7 mouse cellular contexts compared by ENCODE assay signal in the genomic region with DNA sequence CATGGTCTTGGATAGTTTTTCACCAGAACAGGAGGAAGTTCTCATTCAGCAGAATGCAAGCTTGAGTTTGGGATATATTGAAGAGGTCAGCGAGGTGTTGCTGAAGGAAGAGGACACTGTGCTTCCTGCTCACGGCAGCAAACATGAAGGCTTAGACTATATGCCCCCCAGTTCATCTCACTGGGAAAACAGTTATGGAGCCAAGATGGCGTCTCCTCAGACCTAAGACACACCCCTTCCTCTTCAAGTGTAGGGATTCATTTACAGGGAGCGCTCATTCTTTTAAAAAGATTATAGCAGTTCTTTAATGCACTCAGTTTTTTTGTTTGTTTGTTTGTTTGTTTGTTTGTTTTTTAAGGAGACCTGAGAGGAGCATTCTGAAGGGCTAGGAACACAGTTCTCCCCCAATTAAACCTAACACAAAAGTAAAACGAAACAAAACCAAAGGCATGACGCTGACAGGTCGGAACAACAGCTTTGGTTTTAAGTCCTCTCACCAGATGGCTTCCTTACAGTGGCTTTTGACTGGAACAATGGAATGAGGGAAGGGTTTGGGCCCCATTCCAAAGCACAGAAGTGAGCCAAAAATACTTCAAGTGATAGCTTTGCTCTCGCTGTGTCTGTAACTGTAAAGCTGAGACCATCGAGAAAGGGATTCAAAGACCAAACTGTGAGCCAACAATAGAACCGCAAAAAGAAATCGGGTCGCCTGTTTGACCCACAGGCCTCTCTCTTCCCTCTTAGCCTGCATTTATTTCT.
DNase-seq lines count a peak whose midpoint lies in the region; ATAC-seq lines count a peak whose summit lies in the region.

No protein-coding gene starts in this region.

- peak; percentile 17 to 75 for DNase-seq in layer of hippocampus, adult 18-20 months (ENCODE audit: low spot score in 2 of 2)
- DNase-seq in layer of hippocampus, postnatal 25 days (ENCODE audit: extremely low spot score in 1 of 2, low spot score in 1 of 2): no peak
- DNase-seq in brain, adult 2 months (ENCODE audit: low read depth, low spot score): peak; percentile 79
- peak; percentile 27 to 50 for DNase-seq in cerebellum, postnatal 25 days
- peak; percentile 79 for DNase-seq in kidney, postnatal 10 days
- no peak for DNase-seq in liver, embryonic 11.5 days (ENCODE audit: low spot score)

- ATAC-seq in monocyte, adult 5-6 weeks (replicated peaks; ENCODE audit: insufficient number of reproducible peaks, low FRiP score, low TSS enrichment, poor library complexity, severe bottlenecking): no peak
- no peak for ATAC-seq in liver, embryonic 11.5 days (replicated peaks; ENCODE audit: low FRiP score)

- no peak overlapping the region for H3K4me2 ChIP-seq in liver, embryonic 11.5 days

- H3K9me3 ChIP-seq in liver, embryonic 11.5 days (ENCODE audit: control insufficient read depth, low read length): no peaks in the 10 kb centered on the region

- no peaks in the 10 kb centered on the region for H3K4me1 ChIP-seq in liver, embryonic 11.5 days (replicated peaks; ENCODE audit: control insufficient read depth, insufficient read depth, low read length)

- WGBS in liver, embryonic 11.5 days: 78% methylated on average over 12 of the region's 12 CpGs

- no peaks in the 10 kb centered on the region for H3K36me3 ChIP-seq in liver, embryonic 11.5 days (ENCODE audit: control insufficient read depth, insufficient read depth, low read length)

- H3K9ac ChIP-seq in liver, embryonic 11.5 days (ENCODE audit: low read depth, low read length): no peak overlapping the region

- no peaks in the 10 kb centered on the region for H3K27me3 ChIP-seq in liver, embryonic 11.5 days (replicated peaks; ENCODE audit: control insufficient read depth, insufficient read depth, low read length)

- H3K27ac ChIP-seq in liver, embryonic 11.5 days (ENCODE audit: low read depth, low read length): no peak overlapping the region

- H3K4me3 ChIP-seq in liver, embryonic 11.5 days (ENCODE audit: low read depth, low read length): no peak overlapping the region

Comparison
In these comparisons a context has a peak if more than half of its experiments do, and no peak if none do; other contexts are left out.
1. DNase-seq: peak in layer of hippocampus, adult 18-20 months (2 of 2), brain, adult 2 months (single experiment), cerebellum, postnatal 25 days (2 of 2) and kidney, postnatal 10 days (single experiment); none in layer of hippocampus, postnatal 25 days (0 of 2) and liver, embryonic 11.5 days (single experiment).